ENCODE assay signal across 9 mouse cellular contexts in genomic region chr11:70465824-70466223, GRCm38 (mm10). TPM values are rescaled to one million over a fixed set of nuclear protein-coding genes. Genes with fewer than 3 reads are reported as not detected.
A peak's percentile ranks its signal among the peaks of the same experiment; 100 is the strongest.
DNase-seq lines count a peak whose midpoint lies in the region; ATAC-seq and TF ChIP-seq lines count a peak whose summit lies in the region.
"Had no signal": no experiment of that assay in that cellular context is flagged by ENCODE, and none has a peak within 500 bp of the region (broad histone marks: within the 10 kb centered on the region; RNA-seq: fewer than 3 reads in every experiment).

No protein-coding gene starts in this region.

- no peaks in the 10 kb centered on the region for H3K36me3 ChIP-seq in forebrain, embryonic 14.5 days (ENCODE audit: control insufficient read depth, insufficient read depth, low read length)
- H3K36me3 ChIP-seq in intestine, embryonic 14.5 days (ENCODE audit: control insufficient read depth, insufficient read depth, low read length) = no peaks in the 10 kb centered on the region
- H3K36me3 ChIP-seq in liver, embryonic 14.5 days (replicated peaks; ENCODE audit: control insufficient read depth, insufficient read depth, low read depth) = no peaks in the 10 kb centered on the region
- H3K36me3 ChIP-seq in stomach, postnatal 0 days (ENCODE audit: control insufficient read depth, insufficient read depth, low read length) = no peaks in the 10 kb centered on the region

- peaks cover 8% of the 10 kb centered on the region for H3K27me3 ChIP-seq in forebrain, embryonic 14.5 days (replicated peaks; ENCODE audit: control insufficient read depth, insufficient read depth, low read length)
- H3K27me3 ChIP-seq in intestine, embryonic 14.5 days (replicated peaks; ENCODE audit: control insufficient read depth, insufficient read depth, low read length) = peaks cover 26% of the 10 kb centered on the region
- H3K27me3 ChIP-seq in liver, embryonic 14.5 days (ENCODE audit: control insufficient read depth, insufficient read depth, low read length) = peaks cover 12% of the 10 kb centered on the region
- no peaks in the 10 kb centered on the region for H3K27me3 ChIP-seq in stomach, postnatal 0 days (ENCODE audit: control insufficient read depth, insufficient read depth, low read length)

- WGBS in forebrain, embryonic 14.5 days = 10% methylated on average over 23 of the region's 23 CpGs
- 12% methylated on average over 23 of the region's 23 CpGs for WGBS in intestine, embryonic 14.5 days
- WGBS in liver, embryonic 14.5 days (ENCODE audit: insufficient replicate concordance) = 44% methylated on average over 23 of the region's 23 CpGs
- 6% methylated on average over 23 of the region's 23 CpGs for WGBS in stomach, postnatal 0 days

- H3K4me2 ChIP-seq in forebrain, embryonic 14.5 days (ENCODE audit: low read length) = peak overlapping the region; percentile 46
- peak overlapping the region; percentile 55 for H3K4me2 ChIP-seq in intestine, embryonic 14.5 days (ENCODE audit: low read length)
- H3K4me2 ChIP-seq in liver, embryonic 14.5 days (ENCODE audit: low read depth) = peak overlapping the region; percentile 33
- peak overlapping the region; percentile 66 for H3K4me2 ChIP-seq in stomach, postnatal 0 days (replicated peaks; ENCODE audit: low read depth)

- peak; percentile 23; the same call in 1 of the 2 replicates for ATAC-seq in forebrain, embryonic 14.5 days
- ATAC-seq in intestine, embryonic 14.5 days (replicated peaks; ENCODE audit: low FRiP score, low TSS enrichment, low read depth) = no peak
- no peak for ATAC-seq in liver, embryonic 14.5 days (ENCODE audit: insufficient read depth)
- ATAC-seq in stomach, postnatal 0 days (ENCODE audit: low FRiP score, low TSS enrichment) = no peak
- no peak for ATAC-seq in megakaryocyte progenitor cell, adult 5-6 weeks (replicated peaks; ENCODE audit: poor library complexity)

- TF ChIP-seq EP300 in liver, embryonic 14.5 days (IDR thresholded peaks at IDR 0.05; ENCODE audit: low read depth) = no peak
- no peak for TF ChIP-seq EP300 in stomach, postnatal 0 days (optimal IDR thresholded peaks at IDR 0.05)

- peaks cover 10% of the 10 kb centered on the region for H3K4me1 ChIP-seq in forebrain, embryonic 14.5 days (ENCODE audit: control insufficient read depth, insufficient read depth, low read length)
- peaks cover 14% of the 10 kb centered on the region for H3K4me1 ChIP-seq in intestine, embryonic 14.5 days (replicated peaks; ENCODE audit: control insufficient read depth, insufficient read depth, low read length)
- H3K4me1 ChIP-seq in liver, embryonic 14.5 days (replicated peaks; ENCODE audit: control insufficient read depth in 2 of 2, insufficient read depth in 2 of 2, low read length in 1 of 2) = peaks cover 0 to 2% of the 10 kb centered on the region in 2 experiments; a peak in 1 of 4 replicates
- 0 out of 2 replicates have a peak, but pooled peaks cover 5% of the 10 kb centered on the region for H3K4me1 ChIP-seq in stomach, postnatal 0 days (replicated peaks; ENCODE audit: control insufficient read depth, insufficient read depth)

- no peak for TF ChIP-seq CTCF in liver, embryonic 14.5 days (IDR thresholded peaks at IDR 0.05; ENCODE audit: low read depth)
- TF ChIP-seq CTCF in stomach, postnatal 0 days (IDR thresholded peaks at IDR 0.05; ENCODE audit: low read depth) = no peak

- peak; percentile 31 for DNase-seq in ovary, postnatal 14 days (ENCODE audit: low spot score)
- DNase-seq in ovary, postnatal 10 days (ENCODE audit: low spot score) = no peak
- peak; percentile 58 for DNase-seq in forebrain, embryonic 14.5 days (ENCODE audit: low spot score)
- peak; percentile 68 for DNase-seq in intestine, embryonic 14.5 days (ENCODE audit: low spot score)
- no peak for DNase-seq in liver, embryonic 14.5 days (ENCODE audit: low read depth in 3 of 3, low spot score in 3 of 3)
- peak; percentile 68 for DNase-seq in stomach, postnatal 0 days (ENCODE audit: low spot score)
- DNase-seq in right cerebral cortex, postnatal 36 days (ENCODE audit: low spot score in 2 of 2) = no peak

- no peak overlapping the region for H3K27ac ChIP-seq in forebrain, embryonic 14.5 days (ENCODE audit: low read depth, low read length)
- peak overlapping the region; percentile 43; the same call in 1 of the 2 replicates for H3K27ac ChIP-seq in intestine, embryonic 14.5 days (ENCODE audit: low read depth)
- no peak overlapping the region for H3K27ac ChIP-seq in liver, embryonic 14.5 days
- H3K27ac ChIP-seq in stomach, postnatal 0 days (replicated peaks) = no peak overlapping the region
- H3K27ac ChIP-seq: macrophage had no signal

- no peaks in the 10 kb centered on the region for H3K9me3 ChIP-seq in forebrain, embryonic 14.5 days (replicated peaks; ENCODE audit: control insufficient read depth, low read length)
- no peaks in the 10 kb centered on the region for H3K9me3 ChIP-seq in intestine, embryonic 14.5 days (ENCODE audit: control insufficient read depth, low read length)
- H3K9me3 ChIP-seq in liver, embryonic 14.5 days (ENCODE audit: control insufficient read depth, low read length) = no peaks in the 10 kb centered on the region
- H3K9me3 ChIP-seq in stomach, postnatal 0 days (ENCODE audit: control insufficient read depth, low read length) = no peaks in the 10 kb centered on the region

- H3K4me3 ChIP-seq in forebrain, embryonic 14.5 days (ENCODE audit: low read depth, low read length) = peak overlapping the region; percentile 9
- peak overlapping the region; percentile 28 for H3K4me3 ChIP-seq in intestine, embryonic 14.5 days (ENCODE audit: low read depth, low read length)
- H3K4me3 ChIP-seq in liver, embryonic 14.5 days (ENCODE audit: insufficient read depth in 1 of 2, low read depth in 2 of 2, low read length in 2 of 2) = 0 out of 4 replicates have a peak overlapping the region, but pooled peaks of 1 of the 2 experiments have one; percentile 2
- H3K4me3 ChIP-seq in stomach, postnatal 0 days (ENCODE audit: low read depth, low read length) = peak overlapping the region; percentile 21; the same call in 1 of the 2 replicates

- peak overlapping the region; percentile 40 for H3K9ac ChIP-seq in forebrain, embryonic 14.5 days (ENCODE audit: low read length)
- peak overlapping the region; percentile 37 for H3K9ac ChIP-seq in intestine, embryonic 14.5 days (ENCODE audit: low read length)
- H3K9ac ChIP-seq in liver, embryonic 14.5 days (replicated peaks) = no peak overlapping the region
- H3K9ac ChIP-seq in stomach, postnatal 0 days (ENCODE audit: low read length) = peak overlapping the region; percentile 32

RNA-seq across cellular contexts. Expression of gene Cxcl16, which starts 6.0 kb away (rescaled TPM):
- 1.5 and 1.9 TPM in 2 replicates for polyA plus RNA-seq in forebrain, embryonic 14.5 days (2014; fragmentation: Nextera tagmentation; extraction: Ambion mirVana)
- polyA plus RNA-seq in intestine, embryonic 14.5 days (2014; fragmentation: Nextera tagmentation; extraction: Ambion mirVana) = 8.0 and 10.0 TPM in 2 replicates
- polyA plus RNA-seq in liver, embryonic 14.5 days (2012; rRNA removed) = 0.94 and 1.1 TPM in 2 replicates
- polyA plus RNA-seq in liver, embryonic 14.5 days (2014; fragmentation: Nextera tagmentation; extraction: Ambion mirVana) = 0.79 and 1.5 TPM in 2 replicates
- polyA plus RNA-seq in stomach, postnatal 0 days (2015; fragmentation: Nextera tagmentation; extraction: Ambion mirVana) = 15.8 and 18.1 TPM in 2 replicates
- 0.29 and 0.67 TPM in 2 replicates for total RNA-seq in megakaryocyte progenitor cell, adult 5-6 weeks (2015)
- total RNA-seq in megakaryocyte progenitor cell, adult 5-6 weeks (2017) = 0.24 TPM in 1 of 2 replicates, not detected in the other

RNA-seq across cellular contexts. Expression of gene Zmynd15, which starts 6.6 kb away (rescaled TPM):
- 0.19 and 0.42 TPM in 2 replicates for polyA plus RNA-seq in forebrain, embryonic 14.5 days (2014; fragmentation: Nextera tagmentation; extraction: Ambion mirVana)
- 0.75 and 0.92 TPM in 2 replicates for polyA plus RNA-seq in intestine, embryonic 14.5 days (2014; fragmentation: Nextera tagmentation; extraction: Ambion mirVana)
- polyA plus RNA-seq in liver, embryonic 14.5 days (2012; rRNA removed) = 0.28 and 0.31 TPM in 2 replicates
- polyA plus RNA-seq in liver, embryonic 14.5 days (2014; fragmentation: Nextera tagmentation; extraction: Ambion mirVana) = 0.10 and 0.29 TPM in 2 replicates
- polyA plus RNA-seq in stomach, postnatal 0 days (2015; fragmentation: Nextera tagmentation; extraction: Ambion mirVana) = 0.62 and 0.86 TPM in 2 replicates
- total RNA-seq in megakaryocyte progenitor cell, adult 5-6 weeks (2015) = not detected in 2 replicates
- 0.25 TPM in 1 of 2 replicates, not detected in the other for total RNA-seq in megakaryocyte progenitor cell, adult 5-6 weeks (2017)

RNA-seq across cellular contexts. Expression of gene Med11, which starts 14.1 kb away (rescaled TPM):
- polyA plus RNA-seq in forebrain, embryonic 14.5 days (2014; fragmentation: Nextera tagmentation; extraction: Ambion mirVana) = 49.2 and 54.3 TPM in 2 replicates
- 50.7 and 51.6 TPM in 2 replicates for polyA plus RNA-seq in intestine, embryonic 14.5 days (2014; fragmentation: Nextera tagmentation; extraction: Ambion mirVana)
- 11.9 and 12.8 TPM in 2 replicates for polyA plus RNA-seq in liver, embryonic 14.5 days (2012; rRNA removed)
- polyA plus RNA-seq in liver, embryonic 14.5 days (2014; fragmentation: Nextera tagmentation; extraction: Ambion mirVana) = 17.0 and 20.0 TPM in 2 replicates
- 27.4 and 28.6 TPM in 2 replicates for polyA plus RNA-seq in stomach, postnatal 0 days (2015; fragmentation: Nextera tagmentation; extraction: Ambion mirVana)
- 36.7 and 37.1 TPM in 2 replicates for total RNA-seq in megakaryocyte progenitor cell, adult 5-6 weeks (2015)
- total RNA-seq in megakaryocyte progenitor cell, adult 5-6 weeks (2017) = 37.0 and 40.2 TPM in 2 replicates

RNA-seq across cellular contexts. Expression of gene Arrb2, which starts 33.4 kb away (rescaled TPM):
- polyA plus RNA-seq in forebrain, embryonic 14.5 days (2014; fragmentation: Nextera tagmentation; extraction: Ambion mirVana) = 47.4 and 49.2 TPM in 2 replicates
- 15.8 and 17.9 TPM in 2 replicates for polyA plus RNA-seq in intestine, embryonic 14.5 days (2014; fragmentation: Nextera tagmentation; extraction: Ambion mirVana)
- 17.8 and 19.4 TPM in 2 replicates for polyA plus RNA-seq in liver, embryonic 14.5 days (2012; rRNA removed)
- 9.8 and 11.0 TPM in 2 replicates for polyA plus RNA-seq in liver, embryonic 14.5 days (2014; fragmentation: Nextera tagmentation; extraction: Ambion mirVana)
- 9.0 and 9.5 TPM in 2 replicates for polyA plus RNA-seq in stomach, postnatal 0 days (2015; fragmentation: Nextera tagmentation; extraction: Ambion mirVana)
- total RNA-seq in megakaryocyte progenitor cell, adult 5-6 weeks (2015) = 43.9 and 47.7 TPM in 2 replicates
- total RNA-seq in megakaryocyte progenitor cell, adult 5-6 weeks (2017) = 31.4 and 48.0 TPM in 2 replicates

RNA-seq across cellular contexts. Expression of gene Tm4sf5, which starts 39.2 kb away (rescaled TPM):
- polyA plus RNA-seq in forebrain, embryonic 14.5 days (2014; fragmentation: Nextera tagmentation; extraction: Ambion mirVana) = 1.1 and 3.4 TPM in 2 replicates
- polyA plus RNA-seq in intestine, embryonic 14.5 days (2014; fragmentation: Nextera tagmentation; extraction: Ambion mirVana) = 100 and 104 TPM in 2 replicates
- polyA plus RNA-seq in liver, embryonic 14.5 days (2012; rRNA removed) = 0.90 and 1.4 TPM in 2 replicates
- polyA plus RNA-seq in liver, embryonic 14.5 days (2014; fragmentation: Nextera tagmentation; extraction: Ambion mirVana) = 2.1 and 2.4 TPM in 2 replicates
- polyA plus RNA-seq in stomach, postnatal 0 days (2015; fragmentation: Nextera tagmentation; extraction: Ambion mirVana) = 91.8 and 104 TPM in 2 replicates
- total RNA-seq in megakaryocyte progenitor cell, adult 5-6 weeks (2015) = not detected in 2 replicates
- total RNA-seq in megakaryocyte progenitor cell, adult 5-6 weeks (2017) = not detected in 2 replicates

Comparison
In these comparisons a context has a peak if more than half of its experiments do, and no peak if none do; other contexts are left out.
1. DNase-seq: peak in ovary, postnatal 14 days (single experiment), forebrain, embryonic 14.5 days (single experiment), intestine, embryonic 14.5 days (single experiment) and stomach, postnatal 0 days (single experiment); none in ovary, postnatal 10 days (single experiment), liver, embryonic 14.5 days (0 of 3) and right cerebral cortex, postnatal 36 days (0 of 2).
2. Peak in every context shown above with its lines, with median percentiles within 50 percentile points of each other: H3K4me2 ChIP-seq.